Mouse (Mus musculus) heart, embryonic 11.5 days (tissue): ENCODE results near the gene Erc2. TPM values are rescaled to one million over a fixed set of nuclear protein-coding genes. Genes with fewer than 3 reads are reported as not detected.

ENCODE experiments used
- ATAC-seq: fragments of 200-750 bp; cut with Nextera tagmentation; replicated peaks from 2 replicates; pipeline ENCODE4 v1.8.0; 2017; ENCODE audit warnings: moderate library complexity; ENCODE audit not compliant: insufficient number of reproducible peaks, low FRiP score, low TSS enrichment
- H3K27ac ChIP-seq: fragments of 300-500 bp; sonication (generic); 2 replicates; pipeline ENCODE4 v1.5.1; 2014; ENCODE audit warnings: mild to moderate bottlenecking, low read depth, low read length
- H3K27me3 ChIP-seq: fragments of 300-500 bp; sonication (generic); 2 replicates; pipeline ENCODE4 v1.6.1; 2014; ENCODE audit warnings: mild to moderate bottlenecking, low read length, mixed read lengths; ENCODE audit not compliant: control insufficient read depth, insufficient read depth
- H3K36me3 ChIP-seq: fragments of 300-500 bp; sonication (generic); 2 replicates; pipeline ENCODE4 v1.6.1; 2014; ENCODE audit warnings: mild to moderate bottlenecking, low read length, moderate library complexity, mixed read lengths; ENCODE audit not compliant: control insufficient read depth, insufficient read depth
- H3K4me1 ChIP-seq: fragments of 300-500 bp; sonication (generic); 2 replicates; pipeline ENCODE4 v1.6.1; 2014; ENCODE audit warnings: low read length; ENCODE audit not compliant: control insufficient read depth, insufficient read depth
- H3K4me2 ChIP-seq: fragments of 300-500 bp; sonication (generic); 2 replicates; pipeline ENCODE4 v1.6.1; 2014; ENCODE audit warnings: mild to moderate bottlenecking, moderate library complexity
- H3K4me3 ChIP-seq: fragments of 300-500 bp; sonication (generic); 2 replicates; pipeline ENCODE4 v1.5.1; 2014; ENCODE audit warnings: low read depth, low read length
- H3K9ac ChIP-seq: fragments of 300-500 bp; sonication (generic); 2 replicates; pipeline ENCODE4 v1.6.1; 2014; ENCODE audit warnings: mild to moderate bottlenecking, low read depth, low read length, moderate library complexity
- H3K9me3 ChIP-seq: fragments of 300-500 bp; sonication (generic); replicated peaks from 2 replicates; pipeline ENCODE4 v1.6.1; 2016; ENCODE audit warnings: low read length; ENCODE audit not compliant: control insufficient read depth
- WGBS: fragments of 180-500 bp; shearing (Covaris S2); extraction: QIAGEN DNeasy Blood & Tissue Kit; methylation state at CpG from one replicate; pipeline ENCODE4 v1.1.7; 2014; ENCODE audit not compliant: insufficient replicate concordance; 5-methylcytosine and 5-hydroxymethylcytosine counted together
- polyA plus RNA-seq: library from polyadenylated mRNA; unstranded; fragments of >200 nt; fragmentation: Nextera tagmentation; extraction: Ambion mirVana; gene quantifications from 2 replicates; pipeline ENCODE4 v1.2.1, GENCODE M21; 2014

Gene Erc2
- polyA plus RNA-seq, 1 experiment from 2014 or later, result 6.2 TPM

GRCm38 (mm10) chr14:28225550-28225949 lies 603.3 kb downstream of the Erc2 start:
- WGBS, result 83% methylated on average over 6 of the region's 6 CpGs
- H3K27ac ChIP-seq, result no peak overlapping the region
- no peak overlapping the region for H3K9ac ChIP-seq
- no peaks in the 10 kb centered on the region for H3K27me3 ChIP-seq
- H3K4me2 ChIP-seq, result no peak overlapping the region
- 0 out of 2 replicates have a peak, but pooled peaks cover 2% of the 10 kb centered on the region for H3K4me1 ChIP-seq
- H3K4me3 ChIP-seq, result no peak overlapping the region
- ATAC-seq, result no peak
- H3K9me3 ChIP-seq, result no peaks in the 10 kb centered on the region
- no peaks in the 10 kb centered on the region for H3K36me3 ChIP-seq

- no peaks in the 10 kb centered on the region for H3K27me3 ChIP-seq
- no peak overlapping the region for H3K4me3 ChIP-seq
- H3K9ac ChIP-seq, result no peak overlapping the region
- H3K4me2 ChIP-seq, result no peak overlapping the region
- H3K27ac ChIP-seq, result no peak overlapping the region
- 73% methylated on average over 6 of the region's 6 CpGs for WGBS
- no peaks in the 10 kb centered on the region for H3K4me1 ChIP-seq
- no peak for ATAC-seq
- H3K36me3 ChIP-seq, result no peaks in the 10 kb centered on the region
- no peaks in the 10 kb centered on the region for H3K9me3 ChIP-seq
Measured at GRCm38 (mm10) chr14:28230563-28230962, 608.3 kb downstream of the Erc2 start.

- H3K9ac ChIP-seq, result no peak overlapping the region
- no peak overlapping the region for H3K27ac ChIP-seq
- 73% methylated on average over 2 of the region's 2 CpGs for WGBS
- H3K27me3 ChIP-seq, result no peaks in the 10 kb centered on the region
- no peaks in the 10 kb centered on the region for H3K4me1 ChIP-seq
- no peak overlapping the region for H3K4me3 ChIP-seq
- no peaks in the 10 kb centered on the region for H3K36me3 ChIP-seq
- no peaks in the 10 kb centered on the region for H3K9me3 ChIP-seq
- no peak for ATAC-seq
- no peak overlapping the region for H3K4me2 ChIP-seq
Measured at GRCm38 (mm10) chr14:28231241-28231640, 609.0 kb downstream of the Erc2 start.

- no peak overlapping the region for H3K27ac ChIP-seq
- no peak for ATAC-seq
- no peak overlapping the region for H3K4me2 ChIP-seq
- H3K9ac ChIP-seq, result no peak overlapping the region
- H3K4me3 ChIP-seq, result no peak overlapping the region
- WGBS, result 89% methylated on average over 9 of the region's 9 CpGs
- no peaks in the 10 kb centered on the region for H3K9me3 ChIP-seq
- no peaks in the 10 kb centered on the region for H3K36me3 ChIP-seq
- no peaks in the 10 kb centered on the region for H3K27me3 ChIP-seq
- H3K4me1 ChIP-seq, result no peaks in the 10 kb centered on the region
Measured at GRCm38 (mm10) chr14:28238336-28239048, 616.3 kb downstream of the Erc2 start.

- Histone ChIP-seq H3K4me1 (no peaks in the 10 kb centered on the region), H3K4me3 (no peak overlapping the region), H3K9me3 (no peaks in the 10 kb centered on the region), H3K27ac (no peak overlapping the region), H3K27me3 (no peaks in the 10 kb centered on the region), H3K36me3 (no peaks in the 10 kb centered on the region), H3K9ac (no peak overlapping the region), H3K4me2 (no peak overlapping the region)
- 52% methylated on average over 3 of the region's 3 CpGs for WGBS
- ATAC-seq, result no peak
Measured at GRCm38 (mm10) chr14:28240111-28240510, 617.9 kb downstream of the Erc2 start.

GRCm38 (mm10) chr14:28242743-28243142 lies 620.5 kb downstream of the Erc2 start:
- H3K9ac ChIP-seq, result no peak overlapping the region
- H3K4me2 ChIP-seq, result no peak overlapping the region
- ATAC-seq, result no peak
- no peak overlapping the region for H3K4me3 ChIP-seq
- no peaks in the 10 kb centered on the region for H3K27me3 ChIP-seq
- no peaks in the 10 kb centered on the region for H3K9me3 ChIP-seq
- no peaks in the 10 kb centered on the region for H3K36me3 ChIP-seq
- no peak overlapping the region for H3K27ac ChIP-seq
- H3K4me1 ChIP-seq, result no peaks in the 10 kb centered on the region
- 61% methylated on average over 3 of the region's 3 CpGs for WGBS

- no peaks in the 10 kb centered on the region for H3K9me3 ChIP-seq
Measured at GRCm38 (mm10) chr14:28243474-28243873, 621.2 kb downstream of the Erc2 start.

GRCm38 (mm10) chr14:28262706-28263105 lies 640.5 kb downstream of the Erc2 start:
- 52% methylated on average over 4 of the region's 4 CpGs for WGBS
- H3K27ac ChIP-seq, result no peak overlapping the region
- H3K36me3 ChIP-seq, result no peaks in the 10 kb centered on the region
- no peak overlapping the region for H3K9ac ChIP-seq
- no peak overlapping the region for H3K4me2 ChIP-seq
- no peaks in the 10 kb centered on the region for H3K9me3 ChIP-seq
- peaks cover 8% of the 10 kb centered on the region; the same call in 1 of the 2 replicates for H3K4me1 ChIP-seq
- H3K27me3 ChIP-seq, result no peaks in the 10 kb centered on the region
- no peak for ATAC-seq
- H3K4me3 ChIP-seq, result no peak overlapping the region

More at GRCm38 (mm10) chr14:28243474-28243873, 621.2 kb downstream of the Erc2 start:
- Histone ChIP-seq H3K4me1 (no peaks in the 10 kb centered on the region), H3K4me3 (no peak overlapping the region), H3K4me2 (no peak overlapping the region), H3K27me3 (no peaks in the 10 kb centered on the region), H3K36me3 (no peaks in the 10 kb centered on the region), H3K27ac (no peak overlapping the region), H3K9ac (no peak overlapping the region)
- WGBS, result 80% methylated on average over 4 of the region's 4 CpGs
- ATAC-seq, result no peak

- Histone ChIP-seq H3K4me2 (no peak overlapping the region), H3K9ac (no peak overlapping the region), H3K9me3 (no peaks in the 10 kb centered on the region), H3K27ac (no peak overlapping the region), H3K4me1 (peaks cover 8% of the 10 kb centered on the region; the same call in 1 of the 2 replicates), H3K4me3 (no peak overlapping the region), H3K36me3 (no peaks in the 10 kb centered on the region), H3K27me3 (no peaks in the 10 kb centered on the region)
- no peak for ATAC-seq
- WGBS, result 68% methylated on average over 2 of the region's 2 CpGs
Measured at GRCm38 (mm10) chr14:28267367-28267766, 645.1 kb downstream of the Erc2 start.
